In genomic region chr11:61855539-61855938, GRCm38 (mm10) we compare ENCODE assay signal across 8 mouse cellular contexts. TPM values are rescaled to one million over a fixed set of nuclear protein-coding genes. Genes with fewer than 3 reads are reported as not detected.
DNase-seq lines count a peak whose midpoint lies in the region; ATAC-seq and TF ChIP-seq lines count a peak whose summit lies in the region.

No protein-coding gene starts in this region.

- H3K4me2 ChIP-seq in lung, embryonic 14.5 days: peak overlapping the region; percentile 94
- H3K4me2 ChIP-seq in embryonic facial prominence, embryonic 12.5 days (replicated peaks): peak overlapping the region; percentile 60
- peak overlapping the region; percentile 83 for H3K4me2 ChIP-seq in intestine, embryonic 16.5 days (ENCODE audit: low read depth, low read length)
- peak overlapping the region; percentile 79 for H3K4me2 ChIP-seq in neural tube, embryonic 15.5 days

- peak overlapping the region; percentile 94 for H3K4me3 ChIP-seq in lung, embryonic 14.5 days (ENCODE audit: low read depth, low read length)
- H3K4me3 ChIP-seq in embryonic facial prominence, embryonic 12.5 days: peak overlapping the region; percentile 93
- H3K4me3 ChIP-seq in intestine, embryonic 16.5 days (ENCODE audit: low read length): peak overlapping the region; percentile 96
- H3K4me3 ChIP-seq in neural tube, embryonic 15.5 days (replicated peaks): peak overlapping the region; percentile 86

- no peaks in the 10 kb centered on the region for H3K27me3 ChIP-seq in lung, embryonic 14.5 days (ENCODE audit: insufficient read depth, low read length)
- no peaks in the 10 kb centered on the region for H3K27me3 ChIP-seq in embryonic facial prominence, embryonic 12.5 days
- no peaks in the 10 kb centered on the region for H3K27me3 ChIP-seq in intestine, embryonic 16.5 days (replicated peaks; ENCODE audit: control insufficient read depth, insufficient read depth, low read length)
- no peaks in the 10 kb centered on the region for H3K27me3 ChIP-seq in neural tube, embryonic 15.5 days (replicated peaks)

- no peaks in the 10 kb centered on the region for H3K4me1 ChIP-seq in lung, embryonic 14.5 days (ENCODE audit: insufficient read depth)
- peaks cover 4% of the 10 kb centered on the region; the same call in 1 of the 2 replicates for H3K4me1 ChIP-seq in embryonic facial prominence, embryonic 12.5 days
- H3K4me1 ChIP-seq in intestine, embryonic 16.5 days (ENCODE audit: control insufficient read depth, insufficient read depth, low read length): 0 out of 2 replicates have a peak, but pooled peaks cover 2% of the 10 kb centered on the region
- H3K4me1 ChIP-seq in neural tube, embryonic 15.5 days: peaks cover 24% of the 10 kb centered on the region

- peak overlapping the region; percentile 87; the same call in 1 of the 2 replicates for H3K27ac ChIP-seq in lung, embryonic 14.5 days (ENCODE audit: low read depth)
- H3K27ac ChIP-seq in embryonic facial prominence, embryonic 12.5 days: peak overlapping the region; percentile 90
- no peak overlapping the region for H3K27ac ChIP-seq in intestine, embryonic 16.5 days (ENCODE audit: low read length)
- peak overlapping the region; percentile 95 for H3K27ac ChIP-seq in neural tube, embryonic 15.5 days (replicated peaks)

- H3K9ac ChIP-seq in lung, embryonic 14.5 days: peak overlapping the region; percentile 95
- H3K9ac ChIP-seq in embryonic facial prominence, embryonic 12.5 days: peak overlapping the region; percentile 94; the same call in 1 of the 2 replicates
- H3K9ac ChIP-seq in intestine, embryonic 16.5 days (ENCODE audit: low read depth, low read length): peak overlapping the region; percentile 97
- peak overlapping the region; percentile 99 for H3K9ac ChIP-seq in neural tube, embryonic 15.5 days (replicated peaks)

- 40% methylated on average over 6 of the region's 6 CpGs for WGBS in lung, embryonic 14.5 days
- 44% methylated on average over 6 of the region's 6 CpGs for WGBS in embryonic facial prominence, embryonic 12.5 days
- 45% methylated on average over 6 of the region's 6 CpGs for WGBS in intestine, embryonic 16.5 days
- WGBS in neural tube, embryonic 15.5 days: 46% methylated on average over 6 of the region's 6 CpGs

- 0 out of 2 replicates have a peak, but pooled peaks cover 1% of the 10 kb centered on the region for H3K36me3 ChIP-seq in lung, embryonic 14.5 days (ENCODE audit: insufficient read depth)
- 0 out of 2 replicates have a peak, but pooled peaks cover 1% of the 10 kb centered on the region for H3K36me3 ChIP-seq in embryonic facial prominence, embryonic 12.5 days
- H3K36me3 ChIP-seq in intestine, embryonic 16.5 days (ENCODE audit: control insufficient read depth, insufficient read depth, low read length): no peaks in the 10 kb centered on the region
- peaks cover 1% of the 10 kb centered on the region; the same call in 1 of the 2 replicates for H3K36me3 ChIP-seq in neural tube, embryonic 15.5 days

- no peak for DNase-seq in lung, embryonic 14.5 days
- DNase-seq in lung, postnatal 10 days: no peak
- no peak for DNase-seq in gastrocnemius, postnatal 10 days
- DNase-seq in left cerebral cortex, adult 9 months (ENCODE audit: low spot score in 2 of 2): no peak
- DNase-seq in urinary bladder, postnatal 10 days (ENCODE audit: low spot score): no peak

- no peaks in the 10 kb centered on the region for H3K9me3 ChIP-seq in lung, embryonic 14.5 days (ENCODE audit: low read depth, low read length)
- H3K9me3 ChIP-seq in embryonic facial prominence, embryonic 12.5 days: no peaks in the 10 kb centered on the region
- H3K9me3 ChIP-seq in intestine, embryonic 16.5 days (ENCODE audit: control insufficient read depth, low read length): no peaks in the 10 kb centered on the region
- no peaks in the 10 kb centered on the region for H3K9me3 ChIP-seq in neural tube, embryonic 15.5 days (replicated peaks)

- TF ChIP-seq CTCF in lung, embryonic 14.5 days (IDR thresholded peaks at IDR 0.05; ENCODE audit: low read depth): no peak

- no peak for ATAC-seq in lung, embryonic 14.5 days (ENCODE audit: insufficient read depth)
- no peak for ATAC-seq in embryonic facial prominence, embryonic 12.5 days (ENCODE audit: insufficient number of reproducible peaks, insufficient read depth, low FRiP score, low TSS enrichment)
- no peak for ATAC-seq in intestine, embryonic 16.5 days
- ATAC-seq in neural tube, embryonic 15.5 days (ENCODE audit: low FRiP score): no peak

RNA-seq across cellular contexts. Expression of gene Ulk2, which starts 0.7 kb away (rescaled TPM):
- polyA plus RNA-seq in lung, embryonic 14.5 days (2014; fragmentation: Nextera tagmentation; extraction: Ambion mirVana): 20.5 and 20.8 TPM in 2 replicates
- polyA plus RNA-seq in embryonic facial prominence, embryonic 12.5 days (2016; fragmentation: Nextera tagmentation; extraction: Ambion mirVana): 22.7 and 24.1 TPM in 2 replicates
- 5.7 and 6.8 TPM in 2 replicates for polyA plus RNA-seq in intestine, embryonic 16.5 days (2015; fragmentation: Nextera tagmentation; extraction: Ambion mirVana)
- 28.9 and 31.4 TPM in 2 replicates for polyA plus RNA-seq in neural tube, embryonic 15.5 days (2015; fragmentation: Nextera tagmentation; extraction: Ambion mirVana)
- 10 to 100 TPM; 47.6 to 53.6 TPM for total RNA-seq in gastrocnemius, postnatal 10 days (2021)
